Comparison of ENCODE assay signal across 27 mouse cellular contexts in the genomic region with DNA sequence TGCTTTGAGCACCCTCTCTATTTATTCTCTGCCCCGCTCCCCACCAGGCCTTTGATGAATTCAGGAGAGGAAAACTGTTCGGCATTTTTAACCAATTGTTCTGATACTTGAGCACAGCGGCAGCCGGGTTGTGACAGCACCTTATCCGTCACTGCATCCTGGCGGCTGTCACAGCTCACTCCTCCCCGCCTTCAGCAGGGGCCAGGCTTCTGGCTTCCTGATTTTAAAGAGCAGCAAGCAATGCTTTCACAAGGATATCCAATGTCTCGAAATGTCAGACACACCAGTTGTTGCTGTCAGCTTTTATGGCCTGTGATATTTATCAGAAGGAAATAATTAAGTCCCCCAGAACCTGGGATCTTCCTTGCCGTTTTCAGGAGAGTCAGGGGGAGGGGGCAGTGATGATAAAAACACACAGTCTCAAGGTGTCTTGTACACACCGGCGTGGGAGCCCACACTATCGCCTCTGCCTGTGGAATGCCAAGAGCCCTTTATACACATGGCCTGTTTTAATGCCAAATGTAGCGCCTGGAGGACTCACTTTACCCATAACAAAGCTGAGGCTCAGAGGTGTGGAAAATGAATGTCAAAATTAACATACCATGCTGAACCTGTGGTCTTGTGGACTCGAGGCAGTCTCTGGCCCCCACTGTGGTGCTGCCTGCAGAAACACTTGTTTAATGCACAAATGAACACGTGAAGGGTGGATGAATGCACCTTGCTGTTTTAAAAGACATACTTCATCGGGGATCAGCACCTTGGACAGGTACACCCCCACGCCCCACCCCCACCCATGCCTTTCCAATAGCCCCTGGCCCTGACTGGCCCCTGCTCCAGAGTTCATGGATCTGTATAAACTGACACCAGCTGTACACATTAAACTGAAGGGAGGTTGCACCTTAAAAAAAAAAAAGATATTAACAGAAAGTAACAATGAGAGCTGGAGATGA. TPM values are rescaled to one million over a fixed set of nuclear protein-coding genes. Genes with fewer than 3 reads are reported as not detected.
DNase-seq lines count a peak whose midpoint lies in the region; ATAC-seq lines count a peak whose summit lies in the region.
"Had no signal": no experiment of that assay in that cellular context is flagged by ENCODE, and none has a peak within 500 bp of the region (broad histone marks: within the 10 kb centered on the region; RNA-seq: fewer than 3 reads in every experiment).

No protein-coding gene starts in this region.

- H3K4me1 ChIP-seq in hindbrain, embryonic 14.5 days (replicated peaks; ENCODE audit: control insufficient read depth, insufficient read depth, low read length), result 0 out of 2 replicates have a peak, but pooled peaks cover 2% of the 10 kb centered on the region
- H3K4me1 ChIP-seq in hindbrain, embryonic 10.5 days (replicated peaks), result no peaks in the 10 kb centered on the region
- H3K4me1 ChIP-seq in midbrain, embryonic 15.5 days, result no peaks in the 10 kb centered on the region
- H3K4me1 ChIP-seq in midbrain, embryonic 10.5 days, result peaks cover 3% of the 10 kb centered on the region; the same call in 1 of the 2 replicates
- peaks cover 4% of the 10 kb centered on the region; the same call in 1 of the 2 replicates for H3K4me1 ChIP-seq in hindbrain, embryonic 16.5 days (ENCODE audit: control insufficient read depth, insufficient read depth, low read depth, low read length)
- H3K4me1 ChIP-seq: forebrain, embryonic 12.5 days; neural tube, embryonic 12.5 days had no signal

- no peaks in the 10 kb centered on the region for H3K9me3 ChIP-seq in hindbrain, embryonic 14.5 days (ENCODE audit: control insufficient read depth, low read length)
- H3K9me3 ChIP-seq in hindbrain, embryonic 10.5 days, result no peaks in the 10 kb centered on the region
- H3K9me3 ChIP-seq in midbrain, embryonic 15.5 days, result no peaks in the 10 kb centered on the region
- no peaks in the 10 kb centered on the region for H3K9me3 ChIP-seq in midbrain, embryonic 10.5 days (replicated peaks)
- no peaks in the 10 kb centered on the region for H3K9me3 ChIP-seq in hindbrain, embryonic 16.5 days (ENCODE audit: control insufficient read depth, low read length)
- H3K9me3 ChIP-seq: forebrain, embryonic 12.5 days; neural tube, embryonic 12.5 days had no signal

- no peaks in the 10 kb centered on the region for H3K36me3 ChIP-seq in hindbrain, embryonic 14.5 days (replicated peaks; ENCODE audit: control insufficient read depth, insufficient read depth)
- no peaks in the 10 kb centered on the region for H3K36me3 ChIP-seq in hindbrain, embryonic 10.5 days
- no peaks in the 10 kb centered on the region for H3K36me3 ChIP-seq in midbrain, embryonic 15.5 days (replicated peaks)
- no peaks in the 10 kb centered on the region for H3K36me3 ChIP-seq in midbrain, embryonic 10.5 days
- no peaks in the 10 kb centered on the region for H3K36me3 ChIP-seq in hindbrain, embryonic 16.5 days (ENCODE audit: control insufficient read depth, insufficient read depth, low read length)
- H3K36me3 ChIP-seq: forebrain, embryonic 12.5 days; G1E; neural tube, embryonic 12.5 days had no signal

- WGBS in hindbrain, embryonic 14.5 days, result 54% methylated on average over 17 of the region's 17 CpGs
- WGBS in hindbrain, embryonic 10.5 days, result 72% methylated on average over 17 of the region's 17 CpGs
- 67% methylated on average over 17 of the region's 17 CpGs for WGBS in midbrain, embryonic 15.5 days
- 82% methylated on average over 17 of the region's 17 CpGs for WGBS in midbrain, embryonic 10.5 days
- 49% methylated on average over 17 of the region's 17 CpGs for WGBS in hindbrain, embryonic 16.5 days

- no peaks in the 10 kb centered on the region for H3K27me3 ChIP-seq in hindbrain, embryonic 14.5 days (ENCODE audit: control insufficient read depth, insufficient read depth, low read length)
- no peaks in the 10 kb centered on the region for H3K27me3 ChIP-seq in hindbrain, embryonic 10.5 days (ENCODE audit: insufficient read depth, poor library complexity, severe bottlenecking)
- no peaks in the 10 kb centered on the region for H3K27me3 ChIP-seq in midbrain, embryonic 15.5 days (replicated peaks)
- no peaks in the 10 kb centered on the region for H3K27me3 ChIP-seq in midbrain, embryonic 10.5 days (ENCODE audit: low read depth, poor library complexity, severe bottlenecking)
- H3K27me3 ChIP-seq in hindbrain, embryonic 16.5 days (replicated peaks; ENCODE audit: control insufficient read depth, insufficient read depth, low read length), result no peaks in the 10 kb centered on the region
- H3K27me3 ChIP-seq: forebrain, embryonic 12.5 days; neural tube, embryonic 12.5 days had no signal

- no peak for ATAC-seq in hindbrain, embryonic 14.5 days (ENCODE audit: low FRiP score)
- 0 out of 2 replicates have a peak, but pooled peaks have one; percentile 48 for ATAC-seq in midbrain, embryonic 15.5 days (replicated peaks)
- ATAC-seq in hindbrain, embryonic 16.5 days, result peak; percentile 53; the same call in 1 of the 2 replicates
- ATAC-seq: CD4-positive, CD25-positive, alpha-beta regulatory T cell, adult 4 months; intestine, postnatal 0 days had no signal

- H3K4me3 ChIP-seq in hindbrain, embryonic 14.5 days (replicated peaks; ENCODE audit: low read length), result no peak overlapping the region
- no peak overlapping the region for H3K4me3 ChIP-seq in hindbrain, embryonic 10.5 days
- no peak overlapping the region for H3K4me3 ChIP-seq in midbrain, embryonic 15.5 days
- no peak overlapping the region for H3K4me3 ChIP-seq in midbrain, embryonic 10.5 days
- H3K4me3 ChIP-seq in hindbrain, embryonic 16.5 days (ENCODE audit: low read length), result no peak overlapping the region
- H3K4me3 ChIP-seq: forebrain, embryonic 12.5 days; neural tube, embryonic 12.5 days had no signal

- H3K27ac ChIP-seq in hindbrain, embryonic 14.5 days, result peak overlapping the region; percentile 59
- H3K27ac ChIP-seq in hindbrain, embryonic 10.5 days, result no peak overlapping the region
- H3K27ac ChIP-seq in midbrain, embryonic 15.5 days, result no peak overlapping the region
- H3K27ac ChIP-seq in midbrain, embryonic 10.5 days (replicated peaks), result no peak overlapping the region
- no peak overlapping the region for H3K27ac ChIP-seq in hindbrain, embryonic 16.5 days (ENCODE audit: low read depth, low read length)
- H3K27ac ChIP-seq: forebrain, embryonic 12.5 days; liver, embryonic 14.5 days; neural tube, embryonic 12.5 days had no signal

- DNase-seq in hindbrain, embryonic 14.5 days (ENCODE audit: low spot score), result no peak
- DNase-seq in hindbrain, embryonic 10.5 days (ENCODE audit: low spot score), result no peak
- no peak for DNase-seq in midbrain, embryonic 10.5 days (ENCODE audit: low spot score)
- no peak for DNase-seq in layer of hippocampus, adult 8-10 months (ENCODE audit: low spot score in 2 of 2)
- DNase-seq in embryo, embryonic 11 days, result no peak
- DNase-seq: adrenal gland, postnatal 36 days; cerebellum, adult 18-20 months; cerebellum, postnatal 25 days; gastrocnemius, postnatal 10 days; heart, adult 11 months; heart, postnatal 4 days; thymus, postnatal 14 days had no signal

- H3K9ac ChIP-seq in hindbrain, embryonic 14.5 days, result no peak overlapping the region
- H3K9ac ChIP-seq in midbrain, embryonic 15.5 days, result no peak overlapping the region
- no peak overlapping the region; the same call in 1 of the 2 replicates for H3K9ac ChIP-seq in hindbrain, embryonic 16.5 days (ENCODE audit: low read depth, low read length)
- H3K9ac ChIP-seq: forebrain, embryonic 12.5 days; liver, embryonic 14.5 days; neural tube, embryonic 12.5 days had no signal

- H3K4me2 ChIP-seq in hindbrain, embryonic 14.5 days (replicated peaks), result no peak overlapping the region
- H3K4me2 ChIP-seq in midbrain, embryonic 15.5 days, result no peak overlapping the region
- H3K4me2 ChIP-seq in hindbrain, embryonic 16.5 days (ENCODE audit: low read length), result no peak overlapping the region
- H3K4me2 ChIP-seq: forebrain, embryonic 12.5 days; neural tube, embryonic 12.5 days had no signal

RNA-seq across cellular contexts. Expression of a gene that starts 48.7 kb away (rescaled TPM):
- not detected in 2 replicates for polyA plus RNA-seq in hindbrain, embryonic 14.5 days (2014; fragmentation: Nextera tagmentation; extraction: Ambion mirVana)
- not detected in 2 replicates for polyA plus RNA-seq in hindbrain, embryonic 10.5 days (2016; fragmentation: Nextera tagmentation; extraction: Ambion mirVana)
- not detected in 2 replicates for polyA plus RNA-seq in midbrain, embryonic 15.5 days (2015; fragmentation: Nextera tagmentation; extraction: Ambion mirVana)
- not detected in 2 replicates for polyA plus RNA-seq in midbrain, embryonic 10.5 days (2016; fragmentation: Nextera tagmentation; extraction: Ambion mirVana)
- not detected in 2 replicates for polyA plus RNA-seq in hindbrain, embryonic 16.5 days (2015; fragmentation: Nextera tagmentation; extraction: Ambion mirVana)
- not detected for total RNA-seq in layer of hippocampus, adult 8-10 months (2022)
- total RNA-seq: adrenal gland, postnatal 36 days; gastrocnemius, postnatal 10 days; heart, postnatal 4 days; layer of hippocampus, postnatal 14 days; left cerebral cortex, postnatal 10 days; monocyte, adult 5-6 weeks had no signal
- polyA plus RNA-seq: CD4-positive, CD25-positive, alpha-beta regulatory T cell, adult 4 months; forebrain, embryonic 12.5 days; G1E; heart, embryonic 14.5 days; intestine, postnatal 0 days; large intestine, adult 2 months; limb, embryonic 14.5 days; liver, embryonic 14.5 days; lung, embryonic 16.5 days; neural tube, embryonic 12.5 days had no signal
